ENCODE assay signal across 10 mouse cellular contexts in genomic region chr7:98550596-98550995, GRCm38 (mm10).
DNase-seq lines count a peak whose midpoint lies in the region; TF ChIP-seq lines count a peak whose summit lies in the region.
"Had no signal": no experiment of that assay in that cellular context is flagged by ENCODE, and none has a peak within 500 bp of the region (broad histone marks: within the 10 kb centered on the region; RNA-seq: fewer than 3 reads in every experiment).

No protein-coding gene starts in this region.

- peak; percentile 47 to 50 for DNase-seq in heart, adult 18-20 months
- DNase-seq in heart, adult 8-10 months (ENCODE audit: low spot score), result no peak
- DNase-seq in thymus, postnatal 25 days, result peak; percentile 44
- DNase-seq in thymus, postnatal 0 days (ENCODE audit: low spot score), result no peak
- DNase-seq in kidney, postnatal 14 days, result peak; percentile 42
- no peak for DNase-seq in urinary bladder, postnatal 36 days (ENCODE audit: low spot score in 2 of 2)
- DNase-seq in layer of hippocampus, adult 2 months (ENCODE audit: low spot score in 2 of 2), result no peak
- DNase-seq in layer of hippocampus, adult 8-10 months (ENCODE audit: low spot score in 2 of 2), result no peak
- DNase-seq: cerebellum, adult 18-20 months; spleen, adult 18-20 months had no signal

- no peak overlapping the region for H3K27ac ChIP-seq in layer of hippocampus, adult 2 months

- no peak overlapping the region for H3K4me3 ChIP-seq in layer of hippocampus, adult 2 months

- TF ChIP-seq CTCF in layer of hippocampus, adult 2 months (conservative IDR thresholded peaks at IDR 0.05), result no peak

Comparison
In these comparisons a context has a peak if more than half of its experiments do, and no peak if none do; other contexts are left out.
1. DNase-seq: peak in heart, adult 18-20 months (2 of 2), thymus, postnatal 25 days (single experiment) and kidney, postnatal 14 days (single experiment); none in heart, adult 8-10 months (single experiment), thymus, postnatal 0 days (single experiment), urinary bladder, postnatal 36 days (0 of 2), layer of hippocampus, adult 2 months (0 of 2) and layer of hippocampus, adult 8-10 months (0 of 2).